Mouse (Mus musculus) pancreas, adult 10 weeks (tissue): ENCODE measurements around the gene Dock6. TPM values are rescaled to one million over a fixed set of nuclear protein-coding genes. Genes with fewer than 3 reads are reported as not detected.

ENCODE experiments used
- polyA plus RNA-seq: library from polyadenylated mRNA; stranded (reverse); fragments of 350-450 nt; fragmentation: Illumina TruSeq; extraction: RNeasy Lipid Tissue Mini Kit (QIAGEN cat#74804); gene quantifications from one replicate; pipeline ENCODE4 v1.2.3, GENCODE M21; 2015; ENCODE audit warnings: low read depth, low replicate concordance; ENCODE audit not compliant: insufficient read depth

The Dock6 gene
- 15.0 TPM for polyA plus RNA-seq

GRCm38 (mm10) chr9:21852128-21853091 lies at the start of gene Dock6:
TSS of gene Dock6 (minus strand) at chr9:21852635.

GRCm38 (mm10) chr9:21835258-21835912 lies 17.1 kb downstream of the Dock6 start, which contains the start of gene Angptl8:
TSS of gene Angptl8 (plus strand) at chr9:21835510.

GRCm38 (mm10) chr9:21798345-21799009 lies 54.0 kb downstream of the Dock6 start, which contains the start of gene Kank2:
TSS of gene Kank2 (minus strand) at chr9:21798744.

GRCm38 (mm10) chr9:21760155-21761088 lies 92.0 kb downstream of the Dock6 start, which contains the start of gene Spc24:
TSS of gene Spc24 (minus strand) at chr9:21760303.

Other genes with a start within 250 kb of the Dock6 start
- gene Smarca4, start 236.5 kb downstream of the Dock6 start, polyA plus RNA-seq, result 8.6 TPM
- 6.7 TPM for gene Ldlr, start 129.2 kb downstream of the Dock6 start, polyA plus RNA-seq
- gene Spc24, start 92.3 kb downstream of the Dock6 start, polyA plus RNA-seq, result 1.3 TPM
- gene Kank2, start 53.9 kb downstream of the Dock6 start, polyA plus RNA-seq, result 7.1 TPM
- gene Angptl8, start 17.1 kb downstream of the Dock6 start, polyA plus RNA-seq, result 10.6 TPM
- gene Rab3d, start 65.6 kb upstream of the Dock6 start, polyA plus RNA-seq, result 25.1 TPM
- gene Ccdc159, start 74.8 kb upstream of the Dock6 start, polyA plus RNA-seq, result 3.1 TPM
- 27.1 TPM for gene Tmem205, start 74.9 kb upstream of the Dock6 start, polyA plus RNA-seq
- 4.7 TPM for gene Plppr2, start 84.4 kb upstream of the Dock6 start, polyA plus RNA-seq
- gene Swsap1, start 103.1 kb upstream of the Dock6 start, polyA plus RNA-seq, result 3.1 TPM
- gene Epor, start 110.9 kb upstream of the Dock6 start, polyA plus RNA-seq, result not detected
- gene Rgl3, start 136.8 kb upstream of the Dock6 start, polyA plus RNA-seq, result 8.2 TPM
- not detected for gene Ccdc151, start 150.0 kb upstream of the Dock6 start, polyA plus RNA-seq
- gene Prkcsh, start 150.2 kb upstream of the Dock6 start, polyA plus RNA-seq, result 16.0 TPM
- 0.20 TPM for gene Elavl3, start 199.4 kb upstream of the Dock6 start, polyA plus RNA-seq
- 1.6 TPM for gene Gm49318, start 218.6 kb upstream of the Dock6 start, polyA plus RNA-seq
- 3.8 TPM for gene Zfp653, start 218.7 kb upstream of the Dock6 start, polyA plus RNA-seq
- 7.1 TPM for gene Ecsit, start 232.8 kb upstream of the Dock6 start, polyA plus RNA-seq
- 3.7 TPM for gene Cnn1, start 246.6 kb upstream of the Dock6 start, polyA plus RNA-seq